Mouse (Mus musculus) cerebellum, adult 11-12 months (tissue): ENCODE results near the gene Polr3a.
A peak's percentile ranks its signal among the peaks of the same experiment; 100 is the strongest.

ENCODE experiments used
- DNase-seq: peaks from one replicate; pipeline ENCODE4 v3.0.0; 2022

Gene Polr3a

GRCm38 (mm10) chr14:24486773-24487227, at the start of gene Polr3a, which contains the start of gene Rps24:
Polr3a (minus strand) TSS chr14:24487058.
Rps24 (plus strand) TSS chr14:24487125.
- DNase-seq: peak; percentile 91

DNA sequence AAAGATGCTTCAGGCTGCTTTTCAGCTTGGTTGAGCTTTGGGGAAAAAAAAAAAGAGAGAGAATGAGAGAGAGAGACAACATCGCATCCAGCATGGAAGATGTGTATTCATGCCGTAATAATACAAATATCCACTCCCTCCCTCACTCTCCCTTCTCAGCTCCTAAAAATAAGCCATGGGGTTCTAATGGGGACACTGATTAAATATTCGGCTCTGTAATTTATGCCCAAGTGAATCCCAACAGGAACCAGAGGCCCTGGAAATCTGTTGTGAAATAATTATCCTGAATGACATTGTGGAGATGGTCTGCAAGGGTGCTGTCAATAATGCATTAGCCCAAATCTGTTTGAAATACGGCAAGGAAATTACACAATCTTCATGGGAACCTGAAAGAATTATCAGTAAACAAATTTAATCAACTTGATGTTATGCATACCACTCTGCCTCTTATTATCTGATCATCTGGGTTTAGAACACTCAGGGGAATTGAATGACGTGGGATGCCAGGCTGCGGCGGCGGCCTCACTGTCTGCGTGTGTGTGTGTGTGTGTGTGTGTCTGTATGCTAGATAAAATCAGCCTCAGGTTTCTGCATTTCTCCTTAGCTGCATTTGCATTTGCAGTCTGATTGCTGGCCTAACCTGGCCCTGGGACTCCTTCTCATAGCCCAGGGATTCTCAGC, 48.1 kb upstream of the Polr3a start:
- no peak for DNase-seq

- no peak for DNase-seq
These were observed 43.4 kb upstream of the Polr3a start for GRCm38 (mm10) chr14:24530228-24530627.

DNA sequence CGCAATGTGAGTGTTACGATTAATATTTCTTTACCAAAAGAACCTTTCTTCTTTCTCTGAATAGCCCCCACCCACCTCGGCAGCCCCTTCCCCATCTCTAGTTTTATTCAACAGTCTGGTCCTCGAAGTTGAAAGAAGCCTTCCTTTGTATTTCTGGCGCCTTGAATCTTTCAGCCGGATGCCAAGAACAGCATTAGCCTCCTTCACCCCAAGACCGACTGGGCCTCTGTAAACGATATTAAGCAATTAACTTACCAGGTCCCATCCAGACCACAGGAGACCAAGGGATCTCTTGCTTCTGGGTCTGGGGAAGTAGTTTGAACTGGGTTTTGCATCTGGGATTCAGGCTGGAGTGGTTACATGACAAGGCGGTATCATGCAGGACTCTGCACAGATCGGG, 39.6 kb upstream of the Polr3a start:
- DNase-seq: no peak

DNA sequence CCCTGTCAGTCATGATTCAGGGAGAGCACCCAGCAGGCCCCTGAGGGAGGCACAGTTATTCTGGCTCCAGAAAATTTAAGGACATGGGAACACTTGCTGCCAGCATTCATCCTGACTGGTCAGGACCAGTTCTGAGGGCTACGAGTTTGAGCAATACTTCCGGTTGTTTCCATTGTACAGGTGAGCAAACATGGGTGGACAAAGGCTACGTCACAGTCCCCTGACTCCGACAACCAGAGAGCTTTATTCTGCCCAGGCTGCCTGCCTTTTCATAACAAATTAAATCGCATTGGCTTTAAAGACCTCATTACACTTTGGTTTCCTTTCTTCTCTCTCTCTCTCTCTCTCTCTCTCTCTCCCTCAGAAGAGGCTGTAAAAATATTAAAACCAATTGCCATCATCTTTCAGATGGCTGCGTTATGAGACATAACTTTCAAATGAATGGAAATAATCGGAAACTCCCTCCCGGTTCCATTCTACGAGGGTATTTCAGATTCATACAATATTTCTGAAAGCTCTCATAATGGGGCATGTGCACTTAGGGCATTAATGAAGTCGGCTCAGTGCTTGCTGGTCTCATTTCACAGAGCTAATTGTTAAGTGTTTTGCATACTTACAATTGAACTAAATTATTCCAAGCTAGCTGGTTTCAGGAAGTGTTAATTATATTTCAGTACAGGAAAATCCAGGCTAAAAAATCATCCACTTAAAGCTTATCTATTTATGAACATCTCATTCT, 39.0 kb upstream of the Polr3a start:
- DNase-seq: no peak

- no peak for DNase-seq
These were observed 38.3 kb upstream of the Polr3a start for GRCm38 (mm10) chr14:24525137-24525536.

DNA sequence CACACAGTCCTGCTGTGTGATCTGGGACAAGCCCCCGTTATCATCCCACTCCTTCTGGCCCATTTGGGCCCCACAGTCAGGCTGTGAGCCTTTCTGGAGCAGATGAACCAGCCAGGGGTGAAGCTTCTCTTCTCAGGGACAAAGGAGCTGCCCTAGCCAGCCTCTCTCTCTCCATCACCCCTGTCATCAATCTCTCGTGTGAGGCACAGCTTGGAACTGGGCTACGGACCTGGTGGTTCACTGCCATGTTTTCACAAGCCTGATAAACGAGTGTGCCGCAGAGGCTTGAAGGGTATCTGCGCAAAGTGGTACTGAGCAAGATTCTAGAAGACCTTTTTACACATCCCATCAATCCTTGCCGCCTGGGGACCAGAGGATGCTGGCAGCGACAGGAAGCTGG, 34.7 kb upstream of the Polr3a start:
- no peak for DNase-seq

DNA sequence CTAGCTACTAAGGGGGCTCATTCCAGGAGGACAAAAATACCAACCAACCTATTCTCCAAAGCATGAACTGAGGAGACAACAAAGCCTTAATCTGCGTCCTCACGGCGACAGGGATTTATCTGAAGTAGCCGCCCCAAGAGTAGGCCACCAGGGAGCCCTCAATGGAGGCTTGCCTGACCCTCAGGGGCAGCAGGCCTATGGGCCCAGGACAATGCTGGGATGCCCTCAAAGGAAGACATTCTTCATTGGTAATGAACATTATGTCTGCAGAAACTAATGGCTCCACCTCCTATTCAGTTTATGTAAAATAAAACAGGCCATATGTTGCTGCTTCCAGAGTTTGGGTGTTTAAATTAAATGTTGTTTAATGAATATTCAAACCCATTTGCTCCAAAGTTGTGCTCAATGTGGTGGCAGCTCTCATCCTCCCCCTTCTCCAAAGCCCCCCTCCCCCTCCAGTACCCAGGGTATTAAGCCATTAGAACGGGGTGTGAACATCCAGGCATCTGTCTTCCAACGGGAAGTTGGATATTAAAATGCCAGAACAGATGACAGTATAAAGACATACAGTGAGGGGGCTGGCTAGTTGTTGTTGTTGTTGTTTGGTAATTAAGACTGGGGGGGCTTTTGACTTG, 25.8 kb upstream of the Polr3a start:
- DNase-seq: no peak

DNA sequence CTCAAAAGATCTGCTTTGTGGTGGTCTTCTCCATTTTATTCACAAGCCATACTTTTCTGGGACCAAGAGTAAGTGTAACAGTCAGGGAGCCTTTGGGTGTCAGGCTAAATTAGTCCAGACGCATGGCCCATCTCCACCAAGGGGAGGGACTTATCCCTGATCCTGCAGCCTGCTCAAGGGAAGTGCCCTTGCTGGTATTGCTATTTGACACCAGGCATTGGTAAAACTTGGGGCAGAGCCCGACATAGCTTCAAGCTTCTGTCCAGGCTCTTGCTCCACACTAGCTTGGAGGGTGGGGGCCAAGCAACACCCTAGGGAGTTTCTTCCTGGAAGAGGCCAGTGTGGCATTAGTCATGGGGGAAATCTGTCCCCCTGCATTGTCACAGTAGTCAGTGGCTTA, 23.8 kb upstream of the Polr3a start:
- DNase-seq: no peak

DNA sequence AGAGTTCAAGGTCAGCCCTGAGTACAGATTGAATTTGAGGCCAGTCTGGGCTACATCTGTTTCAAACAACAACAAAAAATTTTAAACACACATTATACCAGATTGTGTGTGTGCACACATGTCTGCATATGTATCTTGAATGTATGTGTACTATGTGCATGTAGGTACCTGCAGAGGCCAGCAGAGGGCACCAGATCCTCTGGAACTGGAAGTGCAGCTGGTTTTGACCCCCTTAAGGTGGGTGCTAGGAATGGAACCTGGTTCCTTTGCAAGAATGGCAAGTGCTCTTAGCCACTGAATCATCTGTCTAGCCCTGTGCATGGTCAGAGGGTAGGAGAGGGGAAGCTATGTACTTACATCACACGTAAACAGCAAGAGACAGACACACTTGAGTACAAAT, 23.4 kb upstream of the Polr3a start:
- DNase-seq: no peak

DNA sequence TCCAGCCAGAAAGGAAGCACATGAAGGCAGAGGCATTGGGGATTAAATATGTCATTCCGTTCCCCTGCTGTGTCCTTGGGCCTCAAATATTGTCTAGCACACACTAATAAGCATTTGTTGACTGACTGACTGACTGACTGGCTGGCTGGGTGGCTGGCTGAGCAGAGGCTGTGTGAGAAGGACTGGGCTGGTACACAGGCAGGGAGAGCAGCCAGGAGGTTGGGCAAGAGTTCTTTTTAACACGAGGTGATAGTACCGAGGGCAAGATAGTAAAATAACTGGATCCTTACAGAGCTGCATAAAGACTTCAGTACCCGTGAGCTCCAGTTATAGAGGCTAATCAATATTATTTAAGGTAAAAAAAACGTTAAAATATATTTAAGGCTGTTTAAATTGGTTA, 22.7 kb upstream of the Polr3a start:
- no peak for DNase-seq

DNA sequence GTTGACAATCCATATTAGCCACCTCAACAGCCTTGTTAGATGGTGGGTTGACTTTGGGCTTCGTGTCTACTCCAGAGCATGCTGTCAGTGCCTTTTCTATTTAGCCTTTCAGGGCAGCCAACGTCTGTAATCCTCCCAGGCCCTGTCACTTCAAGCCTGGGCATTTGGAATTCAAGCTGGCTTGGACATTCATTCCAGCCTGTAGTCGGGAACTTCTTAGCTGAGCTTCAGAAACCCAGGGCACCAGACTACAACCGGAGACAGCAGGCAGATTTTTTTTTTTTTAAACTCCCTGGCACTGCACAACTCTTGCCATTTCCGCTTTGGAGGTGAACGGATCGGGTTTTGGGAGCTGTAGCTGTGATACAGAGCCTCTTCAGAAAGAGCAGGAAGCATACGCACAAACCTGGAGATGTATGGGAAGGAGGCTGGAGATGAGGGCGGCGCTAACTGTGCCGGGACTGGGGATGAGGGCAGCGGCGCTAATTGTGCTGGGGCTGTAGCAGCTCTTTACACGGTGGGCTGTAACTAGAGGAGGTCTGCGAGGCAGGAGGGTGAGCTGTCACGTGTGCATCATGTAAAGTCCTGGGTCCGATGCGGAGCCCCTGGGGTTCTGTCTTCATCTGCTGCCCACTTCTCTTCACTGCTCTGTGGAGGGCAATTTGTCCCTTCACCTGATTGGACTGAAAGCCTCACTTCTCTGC, 21.4 kb upstream of the Polr3a start:
- no peak for DNase-seq

DNA sequence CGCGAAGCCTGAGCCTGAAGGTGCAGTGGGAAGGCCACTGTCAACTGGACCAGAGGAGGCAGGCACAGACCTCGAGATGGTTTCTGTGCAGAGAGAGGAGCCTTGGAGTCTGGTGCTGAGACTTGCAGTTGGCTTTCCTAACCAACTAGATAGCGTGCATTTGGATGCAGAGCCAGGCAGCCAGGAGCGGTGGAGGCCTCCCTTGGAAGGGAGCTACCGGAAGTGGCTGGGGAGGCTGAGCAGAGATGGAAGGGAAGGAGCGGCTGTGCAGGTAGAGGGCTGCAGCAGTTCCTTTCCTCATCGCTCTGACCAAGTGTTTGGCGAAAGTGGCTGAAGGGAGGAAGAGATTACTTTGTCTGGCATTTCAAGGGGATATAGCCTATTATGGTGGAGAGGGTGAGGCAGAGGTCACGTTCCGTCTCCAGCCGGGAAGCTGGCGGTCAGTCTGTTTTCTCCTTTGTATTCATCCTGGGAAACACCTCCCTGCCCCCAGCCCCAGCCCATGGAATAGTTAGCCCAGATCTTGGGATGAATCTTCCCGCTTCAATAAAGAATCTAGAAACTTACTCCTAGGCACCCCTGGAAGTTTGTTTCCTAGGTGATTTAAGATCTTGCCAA, 20.7 kb upstream of the Polr3a start:
- no peak for DNase-seq

- DNase-seq: no peak
These were observed 14.4 kb upstream of the Polr3a start for GRCm38 (mm10) chr14:24501256-24501655.

DNA sequence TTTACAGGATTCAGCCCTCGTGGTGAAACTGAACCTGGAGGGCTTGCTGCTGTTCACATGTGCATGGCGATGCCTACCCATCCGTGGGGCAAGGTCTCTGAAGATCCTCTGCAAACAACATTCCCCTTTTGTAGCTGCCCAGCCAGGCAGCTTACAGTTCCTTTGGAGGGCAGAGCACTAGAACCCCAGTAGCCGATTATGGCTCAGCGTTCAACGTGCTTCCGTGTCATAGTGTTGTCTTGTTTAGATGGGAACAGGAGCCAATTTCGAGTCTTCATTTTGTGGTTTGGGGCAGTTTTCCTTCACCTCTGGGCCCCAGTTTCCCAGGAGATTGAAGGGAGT, 14.0 kb upstream of the Polr3a start:
- no peak for DNase-seq

DNA sequence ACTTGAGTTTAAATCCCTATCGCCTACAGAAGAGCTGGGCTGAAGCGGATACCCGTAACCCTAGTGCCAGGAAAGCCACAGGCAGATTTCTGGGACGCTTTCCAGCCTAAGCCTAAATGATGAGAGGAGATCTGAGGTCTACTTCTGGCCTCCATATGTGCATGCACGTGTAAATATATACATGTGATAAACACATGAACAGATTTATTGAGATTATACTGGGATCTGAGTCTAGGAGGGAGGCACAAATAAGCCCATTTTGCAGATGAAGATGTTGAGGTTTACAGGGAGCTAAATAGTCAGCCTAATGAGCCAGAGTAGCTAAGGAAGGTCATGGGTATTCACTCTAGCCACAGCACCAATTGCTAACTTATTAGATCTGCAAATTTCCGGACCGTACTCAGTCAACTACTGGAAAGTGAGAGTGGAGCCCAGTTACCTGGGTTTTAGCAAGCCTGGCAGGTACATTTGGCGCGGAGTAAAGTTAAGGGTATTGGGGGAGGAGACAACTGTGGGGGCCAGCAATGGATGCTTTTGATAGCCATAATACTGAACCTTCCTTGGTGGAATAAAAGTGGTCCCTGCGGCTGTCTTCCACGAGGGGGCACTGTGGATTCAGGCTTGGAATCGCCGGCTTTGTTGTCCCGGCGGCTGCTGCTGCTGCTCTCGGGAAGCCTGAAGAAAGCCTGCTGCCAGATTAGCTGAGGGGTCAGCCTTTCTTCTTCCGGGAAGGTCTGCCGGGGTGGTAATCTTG, 13.4 kb upstream of the Polr3a start:
- DNase-seq: peak; percentile 83

DNA sequence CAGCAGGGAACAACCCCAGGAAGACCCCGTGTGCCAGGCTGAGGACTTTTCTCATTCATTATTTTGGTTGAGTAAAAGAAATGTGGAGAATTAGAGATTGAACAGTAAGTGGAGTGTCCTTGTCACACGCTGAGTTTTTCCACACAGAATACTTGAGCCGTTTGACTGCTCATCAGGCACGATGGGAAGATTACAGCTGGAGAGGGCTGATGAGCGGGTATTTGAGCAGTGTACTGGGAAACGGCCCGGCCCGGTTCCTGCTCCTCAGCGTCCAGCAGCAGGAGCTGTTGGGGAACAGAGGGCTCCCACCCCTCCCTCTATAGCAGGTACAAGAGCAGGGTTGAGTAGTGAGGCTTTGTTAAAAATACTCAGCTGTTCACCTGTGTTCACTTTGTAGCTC, 12.6 kb upstream of the Polr3a start:
- no peak for DNase-seq

DNA sequence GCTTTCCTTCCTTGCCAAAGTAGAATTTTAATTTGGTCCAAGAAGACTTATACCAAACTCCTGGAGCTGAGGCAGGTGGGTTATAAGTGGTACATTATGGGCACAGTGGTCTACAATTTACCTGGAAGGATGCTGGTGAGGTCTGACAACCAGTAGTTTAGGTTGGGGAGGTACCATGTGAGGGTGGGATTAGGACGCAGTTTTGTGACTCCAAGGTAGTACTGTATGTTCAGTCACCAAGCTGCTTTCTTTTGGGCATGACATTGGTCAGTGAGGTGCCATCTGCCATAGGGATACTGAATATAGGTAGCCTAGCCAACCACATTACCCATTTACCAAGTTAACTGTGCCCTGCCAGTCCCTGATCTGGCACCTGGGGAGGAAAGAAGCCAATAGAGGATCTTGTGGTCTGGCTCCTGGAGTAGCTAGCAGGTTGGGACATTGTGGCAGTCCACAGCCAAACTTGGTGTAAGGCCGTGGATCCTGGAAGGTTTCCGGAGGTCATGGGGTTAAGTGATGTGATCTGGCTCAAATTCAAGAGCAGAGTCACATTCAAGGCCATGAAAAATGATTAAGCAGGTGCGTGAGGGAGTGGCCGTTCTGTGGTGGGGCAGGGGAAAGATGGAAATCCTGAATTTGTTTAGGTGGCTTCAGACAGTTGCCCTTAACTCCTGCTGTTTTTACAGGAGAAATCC, 11.8 kb upstream of the Polr3a start:
- DNase-seq: peak; percentile 48

DNA sequence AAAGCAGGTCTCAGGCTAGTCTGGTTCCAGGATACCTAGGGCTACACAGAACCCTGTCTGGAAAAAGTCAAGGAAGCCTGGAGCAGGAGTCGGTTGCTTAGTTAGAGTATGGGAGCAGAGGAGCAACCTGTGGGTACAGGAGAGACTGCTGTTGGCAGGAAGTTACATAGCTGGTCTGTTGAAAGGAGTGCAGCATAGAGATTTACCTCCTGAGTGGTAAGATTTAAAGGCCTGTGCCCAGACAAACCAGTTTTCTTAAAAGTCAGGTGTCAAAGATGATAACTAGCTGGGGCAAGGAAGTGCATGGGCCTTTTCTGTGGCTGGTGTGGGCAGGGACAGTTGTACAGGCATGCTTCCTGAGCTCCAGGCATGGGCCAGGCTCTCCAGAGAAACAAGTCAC, 10.6 kb upstream of the Polr3a start:
- no peak for DNase-seq

- DNase-seq: no peak
These were observed 9.6 kb upstream of the Polr3a start for GRCm38 (mm10) chr14:24496507-24496906.

GRCm38 (mm10) chr14:24493256-24493655, 6.4 kb upstream of the Polr3a start:
- no peak for DNase-seq
